Mouse (Mus musculus) megakaryocyte-erythroid progenitor cell, adult 5 weeks (primary cell): ENCODE results near the gene Ahrr. TPM values are rescaled to one million over a fixed set of nuclear protein-coding genes. Genes with fewer than 3 reads are reported as not detected.

Experiments
- polyA plus RNA-seq: library from polyadenylated mRNA; stranded (reverse); fragments of >175 nt; gene quantifications from 2 replicates; pipeline ENCODE4 v1.2.3, GENCODE M21; 2012

Ahrr gene
- 0.05 TPM in 1 of 2 replicates, not detected in the other for polyA plus RNA-seq

GRCm38 (mm10) chr13:74292167-74292566 lies at the start of gene Ahrr:
Gene Ahrr, minus strand, starts transcription at chr13:74292331.

GRCm38 (mm10) chr13:74317170-74317849 lies 25.2 kb upstream of the Ahrr start, which contains the start of gene Pdcd6:
Gene Pdcd6, minus strand, starts transcription at chr13:74317580.

GRCm38 (mm10) chr13:74208317-74208985 lies 83.7 kb downstream of the Ahrr start, which contains the start of gene Exoc3:
Gene Exoc3, minus strand, starts transcription at chr13:74208732.

Other genes with a start within 250 kb of the Ahrr start
- 2.4 and 3.3 TPM in 2 replicates for gene Cep72, start 230.0 kb downstream of the Ahrr start, polyA plus RNA-seq
- not detected in 2 replicates for gene Slc9a3, start 170.9 kb downstream of the Ahrr start, polyA plus RNA-seq
- gene Exoc3, start 83.6 kb downstream of the Ahrr start, polyA plus RNA-seq, result 16.9 and 17.6 TPM in 2 replicates
- gene Pdcd6, start 25.2 kb upstream of the Ahrr start, polyA plus RNA-seq, result 31.7 and 39.9 TPM in 2 replicates
- gene Sdha, start 57.9 kb upstream of the Ahrr start, polyA plus RNA-seq, result 54.2 and 57.2 TPM in 2 replicates
- 0.49 and 0.75 TPM in 2 replicates for gene Ccdc127, start 58.0 kb upstream of the Ahrr start, polyA plus RNA-seq
- 0.03 TPM in 1 of 2 replicates, not detected in the other for gene Lrrc14b, start 71.7 kb upstream of the Ahrr start, polyA plus RNA-seq
- 0.09 TPM in 1 of 2 replicates, not detected in the other for gene Zfp72, start 98.5 kb upstream of the Ahrr start, polyA plus RNA-seq
- 10.8 and 15.7 TPM in 2 replicates for gene Ftl1-ps1, start 107.4 kb upstream of the Ahrr start, polyA plus RNA-seq
- gene Zfp825, start 201.7 kb upstream of the Ahrr start, polyA plus RNA-seq, result 0.52 and 0.54 TPM in 2 replicates